Mouse (Mus musculus) embryonic facial prominence, embryonic 11.5 days (tissue): ENCODE measurements at regions not wholly inside any gene's neighbourhood (a gene's known extent, or its start where the extent isn't known, plus 50 kb on each side); places are given as distances from the start of the nearest gene placed in this dataset.

Experiments used
- ATAC-seq: fragments of 200-750 bp; cut with Nextera tagmentation; replicated peaks from 2 replicates; pipeline ENCODE4 v1.8.0; 2017; ENCODE audit warnings: low read depth; ENCODE audit not compliant: insufficient number of reproducible peaks, low FRiP score, low TSS enrichment
- DNase-seq: peaks from one replicate; pipeline ENCODE4 v3.0.0-alpha.2; 2015; ENCODE audit warnings: low spot score
- H3K27ac ChIP-seq: fragments of 300-500 bp; sonication (generic); replicated peaks from 2 replicates; pipeline ENCODE4 v1.5.1; 2014; ENCODE audit warnings: mild to moderate bottlenecking, low read depth, low read length, control low read depth
- H3K27me3 ChIP-seq: fragments of 300-500 bp; sonication (generic); 2 replicates; pipeline ENCODE4 v1.6.1; 2014; ENCODE audit warnings: mild to moderate bottlenecking, low read length, moderate library complexity, mixed read lengths; ENCODE audit not compliant: control insufficient read depth, insufficient read depth
- H3K36me3 ChIP-seq: fragments of 300-500 bp; sonication (generic); replicated peaks from 2 replicates; pipeline ENCODE4 v1.6.1; 2014; ENCODE audit warnings: low read depth, mild to moderate bottlenecking, low read length, moderate library complexity, mixed read lengths; ENCODE audit not compliant: control insufficient read depth, insufficient read depth
- H3K4me1 ChIP-seq: fragments of 300-500 bp; sonication (generic); 2 replicates; pipeline ENCODE4 v1.6.1; 2014; ENCODE audit warnings: low read length, mixed read lengths; ENCODE audit not compliant: control insufficient read depth, insufficient read depth
- H3K4me2 ChIP-seq: fragments of 300-500 bp; sonication (generic); 2 replicates; pipeline ENCODE4 v1.6.1; 2014; ENCODE audit warnings: low read depth, mild to moderate bottlenecking, control low read depth, low read length, moderate library complexity
- H3K4me3 ChIP-seq: fragments of 300-500 bp; sonication (generic); 2 replicates; pipeline ENCODE4 v1.5.1; 2014; ENCODE audit warnings: low read depth, low read length, control low read depth
- H3K9ac ChIP-seq: fragments of 300-500 bp; sonication (generic); replicated peaks from 2 replicates; pipeline ENCODE4 v1.6.1; 2014; ENCODE audit warnings: mild to moderate bottlenecking, control low read depth, low read length
- H3K9me3 ChIP-seq: fragments of 300-500 bp; sonication (generic); replicated peaks from 2 replicates; pipeline ENCODE4 v1.6.1; 2016; ENCODE audit warnings: mild to moderate bottlenecking, low read length, inconsistent platforms, mixed read lengths; ENCODE audit not compliant: control insufficient read depth
- WGBS: fragments of 180-500 bp; shearing (Covaris S2); extraction: QIAGEN DNeasy Blood & Tissue Kit; methylation state at CpG from one replicate; pipeline ENCODE4 v1.1.7; 2014; 5-methylcytosine and 5-hydroxymethylcytosine counted together

GRCm38 (mm10) chr4:34151605-34152347 lies 101.8 kb upstream of the Spaca1 start:
- Histone ChIP-seq H3K4me1 (no peaks in the 10 kb centered on the region), H3K4me2 (no peak overlapping the region), H3K9me3 (no peaks in the 10 kb centered on the region), H3K4me3 (no peak overlapping the region), H3K9ac (no peak overlapping the region), H3K27me3 (no peaks in the 10 kb centered on the region), H3K27ac (no peak overlapping the region), H3K36me3 (no peaks in the 10 kb centered on the region)
- DNase-seq (no peak), ATAC-seq (no peak)
- WGBS, result 76% methylated on average over 10 of the region's 10 CpGs

- WGBS, result 86% methylated on average over 6 of the region's 6 CpGs
- DNase-seq (no peak), ATAC-seq (no peak)
Measured at GRCm38 (mm10) chr4:34155501-34155900, 105.5 kb upstream of the Spaca1 start.

GRCm38 (mm10) chr4:34157818-34158511 lies 108.0 kb upstream of the Spaca1 start:
- Histone ChIP-seq H3K27ac (no peak overlapping the region), H3K27me3 (no peaks in the 10 kb centered on the region), H3K4me2 (no peak overlapping the region), H3K4me3 (no peak overlapping the region), H3K9me3 (no peaks in the 10 kb centered on the region), H3K9ac (no peak overlapping the region), H3K4me1 (no peaks in the 10 kb centered on the region), H3K36me3 (no peaks in the 10 kb centered on the region)
- ATAC-seq (no peak), DNase-seq (no peak)
- 83% methylated on average over 6 of the region's 6 CpGs for WGBS

More at GRCm38 (mm10) chr4:34155501-34155900, 105.5 kb upstream of the Spaca1 start:
- Histone ChIP-seq H3K4me3 (no peak overlapping the region), H3K9ac (no peak overlapping the region), H3K4me2 (no peak overlapping the region), H3K36me3 (no peaks in the 10 kb centered on the region), H3K27me3 (no peaks in the 10 kb centered on the region), H3K27ac (no peak overlapping the region), H3K9me3 (no peaks in the 10 kb centered on the region), H3K4me1 (no peaks in the 10 kb centered on the region)

GRCm38 (mm10) chr4:34171265-34171862 lies 121.4 kb upstream of the Spaca1 start:
- DNase-seq (no peak), ATAC-seq (no peak)
- no peak overlapping the region for H3K4me2 ChIP-seq
- no peaks in the 10 kb centered on the region for H3K27me3 ChIP-seq
- WGBS, result 83% methylated on average over 4 of the region's 4 CpGs
- H3K4me3 ChIP-seq, result no peak overlapping the region
- H3K9ac ChIP-seq, result no peak overlapping the region
- no peaks in the 10 kb centered on the region for H3K9me3 ChIP-seq
- no peaks in the 10 kb centered on the region for H3K36me3 ChIP-seq
- H3K4me1 ChIP-seq, result no peaks in the 10 kb centered on the region
- no peak overlapping the region for H3K27ac ChIP-seq

- H3K27ac ChIP-seq, result no peak overlapping the region
- H3K4me2 ChIP-seq, result no peak overlapping the region
- H3K4me3 ChIP-seq, result no peak overlapping the region
- H3K9me3 ChIP-seq, result no peaks in the 10 kb centered on the region
- no peak overlapping the region for H3K9ac ChIP-seq
- 75% methylated on average over 3 of the region's 3 CpGs for WGBS
- H3K4me1 ChIP-seq, result no peaks in the 10 kb centered on the region
- ATAC-seq (no peak), DNase-seq (no peak)
- H3K27me3 ChIP-seq, result no peaks in the 10 kb centered on the region
- H3K36me3 ChIP-seq, result no peaks in the 10 kb centered on the region
Measured at GRCm38 (mm10) chr4:34172000-34172399, 122.0 kb upstream of the Spaca1 start.

- no peaks in the 10 kb centered on the region for H3K9me3 ChIP-seq
- WGBS, result 68% methylated on average over 1 of the region's 1 CpGs
- H3K9ac ChIP-seq, result no peak overlapping the region
- no peaks in the 10 kb centered on the region for H3K27me3 ChIP-seq
- H3K4me1 ChIP-seq, result no peaks in the 10 kb centered on the region
- no peak overlapping the region for H3K4me2 ChIP-seq
- no peak for DNase-seq
- ATAC-seq, result no peak
- no peaks in the 10 kb centered on the region for H3K36me3 ChIP-seq
- H3K27ac ChIP-seq, result no peak overlapping the region
- no peak overlapping the region for H3K4me3 ChIP-seq
Measured at GRCm38 (mm10) chr4:34177421-34177820, 127.4 kb upstream of the Spaca1 start.

- Histone ChIP-seq H3K27me3 (no peaks in the 10 kb centered on the region), H3K4me3 (no peak overlapping the region), H3K4me2 (no peak overlapping the region), H3K4me1 (no peaks in the 10 kb centered on the region), H3K9me3 (no peaks in the 10 kb centered on the region), H3K27ac (no peak overlapping the region), H3K9ac (no peak overlapping the region), H3K36me3 (no peaks in the 10 kb centered on the region)
- WGBS, result 92% methylated on average over 5 of the region's 5 CpGs
- DNase-seq (no peak), ATAC-seq (no peak)
Measured at GRCm38 (mm10) chr4:34186522-34186921, 136.5 kb upstream of the Spaca1 start.
